Mouse (Mus musculus) MEL (cell line): ENCODE results near the gene Gm10477.

Source experiments
- CHD1 ChIP-seq: IDR thresholded peaks from 2 replicates; pipeline ENCODE4 v1.6.1; 2012; ENCODE audit warnings: low read depth, mild to moderate bottlenecking, inconsistent platforms, low read length, improper control_type of control experiment
- CTCF ChIP-seq, 3 experiments: IDR thresholded peaks in 2 of 3; conservative IDR thresholded peaks in 1 of 3; 2 replicates each; pipeline ENCODE4 v1.5.1; 2011 to 2012; ENCODE audit warnings: low read length in 3 of 3, low read depth in 2 of 3, mild to moderate bottlenecking in 2 of 3, improper control_type of control experiment in 1 of 3, inconsistent platforms in 1 of 3, mixed read lengths in 1 of 3, moderate library complexity in 1 of 3; ENCODE audit not compliant: control insufficient read depth in 1 of 3, insufficient read depth in 1 of 3, poor library complexity in 1 of 3, severe bottlenecking in 1 of 3
- EP300 ChIP-seq, 2 experiments: IDR thresholded peaks; 2 replicates each; pipeline ENCODE4 v1.6.1; 2011; ENCODE audit warnings: improper control_type of control experiment in 2 of 2, low read length in 2 of 2, low read depth in 1 of 2, mild to moderate bottlenecking in 1 of 2
- GABPA ChIP-seq: IDR thresholded peaks from 2 replicates; pipeline ENCODE4 v1.6.1; 2012; ENCODE audit warnings: low read depth, mild to moderate bottlenecking, inconsistent platforms, low read length, improper control_type of control experiment, moderate library complexity
- HCFC1 ChIP-seq: IDR thresholded peaks from 2 replicates; pipeline ENCODE4 v1.6.1; 2012; ENCODE audit warnings: low read depth, mild to moderate bottlenecking, inconsistent platforms, low read length, improper control_type of control experiment, moderate library complexity
- MYC ChIP-seq: IDR thresholded peaks from 2 replicates; pipeline ENCODE4 v1.6.1; 2011; ENCODE audit warnings: low read depth, mild to moderate bottlenecking, low read length, improper control_type of control experiment, moderate library complexity
- POLR2A ChIP-seq, 2 experiments: IDR thresholded peaks; 2 replicates each; pipeline ENCODE4 v1.6.1; 2011 to 2012; ENCODE audit warnings: low read length in 2 of 2, mild to moderate bottlenecking in 2 of 2, control low read depth in 1 of 2, improper control_type of control experiment in 1 of 2, low read depth in 1 of 2, moderate library complexity in 1 of 2; ENCODE audit not compliant: control insufficient read depth in 1 of 2, insufficient read depth in 1 of 2, poor library complexity in 1 of 2
- ZC3H11A ChIP-seq: IDR thresholded peaks from 2 replicates; pipeline ENCODE4 v1.6.1; 2012; ENCODE audit warnings: low read depth, mild to moderate bottlenecking, inconsistent platforms, low read length, improper control_type of control experiment
- ZNF384 ChIP-seq: IDR thresholded peaks from 2 replicates; pipeline ENCODE4 v1.6.1; 2012; ENCODE audit warnings: low read depth, mild to moderate bottlenecking, inconsistent platforms, low read length, improper control_type of control experiment

DNA sequence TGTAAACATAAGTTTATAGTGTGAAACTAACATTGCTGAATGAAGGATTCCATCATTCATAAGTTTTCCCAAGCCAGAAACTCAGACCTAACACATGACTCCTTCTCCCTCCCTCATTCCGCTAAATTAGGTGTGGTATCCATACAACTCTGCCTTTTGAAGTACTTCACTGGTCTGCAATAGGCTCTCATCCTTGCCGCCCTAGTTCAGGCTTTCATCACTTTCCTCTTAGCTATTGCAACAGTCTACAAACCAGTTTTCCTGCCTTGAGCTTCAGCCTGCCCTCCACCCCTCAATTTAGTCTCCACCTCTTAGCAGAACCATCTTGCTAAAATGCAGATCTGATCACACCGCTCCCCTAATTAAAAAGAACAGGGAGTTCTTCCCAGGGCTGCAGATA, 47.0 kb upstream of the Gm10477 start:
- TF ChIP-seq CTCF (IDR thresholded peaks at IDR 0.05 in 2 of 3, conservative IDR thresholded peaks at IDR 0.05 in 1 of 3; ENCODE audit: control insufficient read depth in 1 of 3, insufficient read depth in 1 of 3, low read depth in 2 of 3, low read length in 3 of 3, poor library complexity in 1 of 3, severe bottlenecking in 1 of 3) (no peak), CHD1 (no peak), HCFC1 (no peak), POLR2A (IDR thresholded peaks at IDR 0.05; ENCODE audit: control insufficient read depth in 1 of 2, insufficient read depth in 1 of 2, low read depth in 1 of 2, low read length in 2 of 2, poor library complexity in 1 of 2) (no peak), ZC3H11A (no peak), ZNF384 (no peak), EP300 (IDR thresholded peaks at IDR 0.05; ENCODE audit: low read depth in 1 of 2, low read length in 2 of 2) (no peak), GABPA (no peak), MYC (no peak)
